Mouse (Mus musculus) heart, adult 2 months (tissue): ENCODE results near the gene Mxd4. TPM values are rescaled to one million over a fixed set of nuclear protein-coding genes. Genes with fewer than 3 reads are reported as not detected.

Experiments
- DNase-seq, 2 experiments: peaks; one replicate each; pipeline ENCODE4 v3.0.0; 2021
- H3K27ac ChIP-seq: fragments of 200-600 bp; 2 replicates; pipeline ENCODE4 v1.8.1; 2022
- H3K27me3 ChIP-seq: fragments of 200-500 bp; 2 replicates; pipeline ENCODE4 v1.6.1; 2012; ENCODE audit warnings: mild to moderate bottlenecking, low read length, inconsistent platforms, mixed read lengths; ENCODE audit not compliant: control insufficient read depth, insufficient read depth
- H3K36me3 ChIP-seq: fragments of 200-500 bp; 2 replicates; pipeline ENCODE4 v1.6.1; 2012; ENCODE audit warnings: low read length, inconsistent platforms; ENCODE audit not compliant: control insufficient read depth, insufficient read depth
- H3K4me1 ChIP-seq: fragments of 200-500 bp; 2 replicates; pipeline ENCODE4 v1.6.1; 2011; ENCODE audit warnings: low read length; ENCODE audit not compliant: control insufficient read depth, insufficient read depth
- H3K4me3 ChIP-seq: fragments of 200-600 bp; 2 replicates; pipeline ENCODE4 v1.8.1; 2022
- H3K79me2 ChIP-seq: fragments of 200-500 bp; replicated peaks from 2 replicates; pipeline ENCODE4 v1.6.1; 2012; ENCODE audit warnings: mild to moderate bottlenecking, inconsistent platforms, low read length, moderate library complexity, mixed read lengths; ENCODE audit not compliant: control insufficient read depth, insufficient read depth
- H3K9ac ChIP-seq: fragments of 200-500 bp; 2 replicates; pipeline ENCODE4 v1.6.1; 2012; ENCODE audit warnings: low read depth, mild to moderate bottlenecking, control low read depth, inconsistent platforms, low read length, mixed read lengths
- CTCF ChIP-seq: fragments of 200-600 bp; IDR thresholded peaks from 2 replicates; pipeline ENCODE4 v1.8.1; 2022; ENCODE audit warnings: antibody characterized with exemption, mild to moderate bottlenecking, moderate library complexity
- EP300 ChIP-seq: fragments of 200-500 bp; IDR thresholded peaks from 2 replicates; pipeline ENCODE4 v1.6.1; 2011; ENCODE audit warnings: low read depth, low read length, control low read depth; ENCODE audit not compliant: insufficient read depth
- POLR2A ChIP-seq: fragments of 200-500 bp; IDR thresholded peaks from 2 replicates; pipeline ENCODE4 v1.6.1; 2011; ENCODE audit warnings: mild to moderate bottlenecking, low read depth, low read length, control low read depth; ENCODE audit not compliant: insufficient read depth
- WGBS: fragments of 180-500 bp; shearing (Covaris S2); methylation state at CpG from one replicate; pipeline ENCODE4 v1.1.7; 2018; 5-methylcytosine and 5-hydroxymethylcytosine counted together
- intact Hi-C: fragments of 180-260 bp; cut with DNase I; formaldehyde crosslinking; loops from one replicate; pipeline ENCODE4 v1.15.1; 2025
- polyA plus RNA-seq: library from polyadenylated mRNA; depleted of rRNA; stranded (reverse); fragments of >200 nt; gene quantifications from 2 replicates; pipeline ENCODE4 v1.2.3, GENCODE M21; 2012
- total RNA-seq, 2 experiments: library from RNA; stranded (reverse); gene quantifications; 2 replicates each; pipeline ENCODE4 v1.2.3; 2021

The Mxd4 gene
- total and polyA plus RNA-seq, 3 experiments = 63.3 to 78.1 (median 71.4) TPM

DNA sequence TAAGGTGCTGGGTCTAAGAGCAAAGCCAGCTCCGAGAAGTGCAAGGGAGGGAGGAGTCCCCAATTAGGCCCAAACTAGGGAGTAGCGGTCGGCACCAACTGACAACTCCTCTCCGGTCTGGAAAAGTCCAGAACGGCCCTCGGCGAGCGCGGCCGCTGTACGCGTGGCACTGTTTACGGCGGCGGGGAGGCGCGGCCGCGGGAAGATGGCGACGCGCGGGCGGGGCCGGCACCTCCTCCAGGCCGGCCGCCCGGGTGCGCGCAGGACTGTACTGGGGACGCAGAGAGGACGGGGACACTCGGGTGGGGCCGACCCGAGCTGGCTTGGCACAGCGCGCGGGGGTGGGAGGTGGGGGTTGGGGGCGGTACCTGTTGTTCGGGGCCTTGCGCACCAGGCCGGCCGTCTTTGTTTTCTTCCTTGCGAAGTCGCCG is 544 bp downstream of the Mxd4 start:
- Histone ChIP-seq H3K27ac (peak overlapping the region; percentile 97), H3K4me1 (peaks cover 45% of the 10 kb centered on the region), H3K79me2 (0 out of 2 replicates have a peak, but pooled peaks cover 2% of the 10 kb centered on the region), H3K36me3 (peaks cover 14% of the 10 kb centered on the region), H3K4me3 (peak overlapping the region; percentile 89), H3K9ac (peak overlapping the region; percentile 93), H3K27me3 (no peaks in the 10 kb centered on the region)
- intact Hi-C loops = loop anchor here (10.0 kb wide), 1 partner anchor 532 kb away; the partner anchor contains the start of genes Slbp, Tacc3 and Tmem129
- 1% methylated on average over 46 of the region's 46 CpGs for WGBS
- no peak for TF ChIP-seq EP300
- peak; percentile 18; the same call in 1 of the 2 replicates for TF ChIP-seq POLR2A
- DNase-seq = peak; percentile 82 to 84

DNA sequence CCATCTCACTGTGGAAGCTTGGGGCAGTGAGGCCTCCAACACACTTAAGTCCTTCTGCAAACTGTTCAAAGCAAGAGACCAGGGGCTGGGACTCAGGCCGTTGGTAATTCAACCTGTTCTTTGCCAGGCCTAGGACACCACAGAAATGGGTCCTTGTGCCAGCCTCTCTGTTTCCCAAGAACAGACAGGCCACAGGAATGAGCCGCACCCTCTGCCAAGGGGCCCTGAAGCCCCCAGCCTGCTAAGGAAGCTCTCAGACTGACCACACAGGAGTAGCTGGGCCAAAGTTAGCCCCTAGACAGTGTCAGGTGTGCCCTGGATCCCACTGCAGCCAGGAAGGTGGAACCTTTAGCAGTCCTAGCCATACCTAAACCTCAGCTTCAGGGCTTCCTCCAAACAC is 1.1 kb downstream of the Mxd4 start:
- Histone ChIP-seq H3K27ac (peak overlapping the region; percentile 97), H3K4me1 (peaks cover 50% of the 10 kb centered on the region), H3K79me2 (0 out of 2 replicates have a peak, but pooled peaks cover 2% of the 10 kb centered on the region), H3K36me3 (peaks cover 20% of the 10 kb centered on the region), H3K9ac (peak overlapping the region; percentile 93), H3K4me3 (peak overlapping the region; percentile 89), H3K27me3 (no peaks in the 10 kb centered on the region)
- intact Hi-C loops = loop anchor here (10.0 kb wide), 1 partner anchor 532 kb away; the partner anchor contains the start of genes Slbp, Tacc3 and Tmem129
- 34% methylated on average over 2 of the region's 2 CpGs for WGBS
- no peak for TF ChIP-seq EP300
- peak in 1 of 2 experiments; percentile 48 for DNase-seq

DNA sequence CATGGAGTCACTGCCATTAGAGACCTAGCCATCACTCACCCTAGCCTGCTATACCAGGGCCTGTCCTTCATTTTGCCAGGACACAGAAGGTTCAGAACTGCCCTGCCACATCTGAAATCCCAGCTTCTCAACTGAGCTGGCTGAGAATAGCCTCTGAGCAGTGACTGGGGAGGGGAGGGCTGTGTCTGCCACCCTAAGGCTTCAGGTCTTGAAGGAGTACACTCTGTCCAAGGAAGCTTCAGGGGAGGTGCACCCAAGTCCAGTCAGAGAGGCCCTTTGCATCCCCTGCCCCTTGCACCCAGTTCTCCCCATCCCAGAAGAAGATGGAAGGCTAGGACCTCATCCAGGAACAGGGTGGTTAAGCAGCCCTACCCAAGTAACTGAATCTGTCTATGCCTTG is 1.7 kb downstream of the Mxd4 start:
- peak overlapping the region; percentile 93 for H3K9ac ChIP-seq
- peaks cover 25% of the 10 kb centered on the region for H3K36me3 ChIP-seq
- TF ChIP-seq CTCF (no peak), POLR2A (no peak), EP300 (no peak)
- 0 out of 2 replicates have a peak, but pooled peaks cover 2% of the 10 kb centered on the region for H3K79me2 ChIP-seq
- no peaks in the 10 kb centered on the region for H3K27me3 ChIP-seq
- intact Hi-C loops = loop anchor here (10.0 kb wide), 1 partner anchor 531 kb away; the partner anchor contains the start of genes Slbp, Tacc3 and Tmem129
- peaks cover 53% of the 10 kb centered on the region for H3K4me1 ChIP-seq
- peak in 1 of 2 experiments; percentile 28 for DNase-seq
- peak overlapping the region; percentile 97 for H3K27ac ChIP-seq
- peak overlapping the region; percentile 89 for H3K4me3 ChIP-seq

DNA sequence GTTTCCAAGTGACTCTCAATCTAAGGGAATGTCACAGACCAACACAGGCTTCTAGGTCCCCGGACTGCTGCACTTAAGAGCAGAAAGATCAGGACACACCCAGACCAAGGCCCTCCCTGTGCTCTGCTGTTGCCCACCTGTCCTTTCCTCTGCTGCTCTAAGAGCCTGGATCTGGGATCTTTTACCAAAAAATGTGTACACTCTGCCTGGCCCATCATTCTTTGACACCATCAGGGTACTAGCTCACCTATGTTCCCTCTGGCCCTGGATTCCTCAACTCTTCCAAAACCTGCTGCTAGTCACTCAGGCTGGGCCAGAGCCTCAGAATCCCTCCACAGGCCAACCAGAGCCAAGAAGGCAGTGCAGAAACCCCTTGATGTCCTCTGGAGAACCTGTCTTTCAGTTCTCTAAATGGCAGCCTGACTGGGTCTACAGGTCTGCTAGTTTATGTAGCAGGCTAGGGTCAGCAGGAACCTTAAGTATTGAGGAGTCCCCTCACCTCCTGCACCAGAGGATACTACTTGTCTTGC is 2.4 kb downstream of the Mxd4 start:
- Histone ChIP-seq H3K4me1 (peaks cover 56% of the 10 kb centered on the region), H3K79me2 (0 out of 2 replicates have a peak, but pooled peaks cover 2% of the 10 kb centered on the region), H3K9ac (peak overlapping the region; percentile 93), H3K27ac (peak overlapping the region; percentile 97), H3K4me3 (peak overlapping the region; percentile 89), H3K36me3 (peaks cover 26% of the 10 kb centered on the region), H3K27me3 (no peaks in the 10 kb centered on the region)
- intact Hi-C loops = loop anchor here (10.0 kb wide), 1 partner anchor 530 kb away; the partner anchor contains the start of genes Slbp, Tacc3 and Tmem129
- DNase-seq = peak; percentile 6 to 25
- WGBS = 48% methylated on average over 1 of the region's 1 CpGs
- no peak for TF ChIP-seq CTCF
- no peak for TF ChIP-seq POLR2A

DNA sequence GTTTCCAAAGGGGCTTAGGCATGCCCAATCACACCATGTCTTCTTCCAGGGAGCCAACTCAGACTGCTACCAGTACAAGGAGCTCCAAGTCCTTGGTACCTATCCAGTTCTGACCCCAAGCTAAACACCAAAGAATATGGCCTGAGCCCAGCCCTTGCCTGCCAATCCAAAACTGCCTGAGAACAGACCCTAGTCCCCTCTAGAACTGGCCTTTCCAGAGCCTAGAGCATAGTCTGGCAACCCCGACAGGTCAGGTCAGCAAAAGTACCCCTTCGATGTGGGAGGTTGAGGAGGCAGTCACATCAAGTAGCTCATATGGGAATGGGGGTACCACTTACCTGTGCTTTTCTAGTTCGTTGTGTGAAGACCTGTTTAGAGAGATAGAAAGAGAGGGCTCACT is 3.5 kb downstream of the Mxd4 start:
- no peak overlapping the region for H3K9ac ChIP-seq
- 94% methylated on average over 3 of the region's 3 CpGs for WGBS
- peaks cover 50% of the 10 kb centered on the region for H3K4me1 ChIP-seq
- TF ChIP-seq POLR2A = no peak
- no peak for TF ChIP-seq EP300
- no peak for TF ChIP-seq CTCF
- intact Hi-C loops = loop anchor here (10.0 kb wide), 1 partner anchor 529 kb away; the partner anchor contains the start of genes Slbp, Tacc3 and Tmem129
- H3K4me3 ChIP-seq = no peak overlapping the region; the same call in 1 of the 2 replicates
- peaks cover 29% of the 10 kb centered on the region for H3K36me3 ChIP-seq
- peak in 1 of 2 experiments; percentile 5 for DNase-seq
- H3K27me3 ChIP-seq = no peaks in the 10 kb centered on the region
- 0 out of 2 replicates have a peak, but pooled peaks cover 2% of the 10 kb centered on the region for H3K79me2 ChIP-seq
- H3K27ac ChIP-seq = peak overlapping the region; percentile 97
